Mouse (Mus musculus): ENCODE results near the gene Tsfm. TPM values are rescaled to one million over a fixed set of nuclear protein-coding genes. Genes with fewer than 3 reads are reported as not detected.

Tsfm gene
- polyA plus RNA-seq, 1 experiment from 2014 or later, result 96.4 TPM

- H3K4me2 ChIP-seq, result 0 out of 2 replicates have a peak overlapping the region, but pooled peaks have one; percentile 1
- H3K9ac ChIP-seq, result 0 out of 2 replicates have a peak overlapping the region, but pooled peaks have one; percentile 21
- H3K9me3 ChIP-seq (replicated peaks), result no peaks in the 10 kb centered on the region
- peaks cover 77% of the 10 kb centered on the region for H3K4me1 ChIP-seq
- no peak overlapping the region for H3K4me3 ChIP-seq (replicated peaks)
- H3K27ac ChIP-seq, result peak overlapping the region; percentile 87
- no peaks in the 10 kb centered on the region for H3K27me3 ChIP-seq
- WGBS, result 62% methylated on average over 5 of the region's 5 CpGs
- peaks cover 37% of the 10 kb centered on the region for H3K36me3 ChIP-seq
- ATAC-seq (replicated peaks; ENCODE audit: low FRiP score), result no peak
Measured at GRCm38 (mm10) chr10:126988513-126989165, 42.0 kb downstream of the Tsfm start.

- 0 out of 2 replicates have a peak overlapping the region, but pooled peaks have one; percentile 14 for H3K9ac ChIP-seq
- no peak for ATAC-seq (replicated peaks; ENCODE audit: low FRiP score)
- 55% methylated on average over 8 of the region's 8 CpGs for WGBS
Measured at GRCm38 (mm10) chr10:126987183-126988118, 43.2 kb downstream of the Tsfm start.

GRCm38 (mm10) chr10:126986541-126986961, 44.1 kb downstream of the Tsfm start:
- peak; percentile 73 for ATAC-seq (replicated peaks; ENCODE audit: low FRiP score)
- H3K9me3 ChIP-seq (replicated peaks), result no peaks in the 10 kb centered on the region
- peak overlapping the region; percentile 44 for H3K4me2 ChIP-seq
- no peaks in the 10 kb centered on the region for H3K27me3 ChIP-seq
- H3K27ac ChIP-seq, result peak overlapping the region; percentile 87
- H3K36me3 ChIP-seq, result peaks cover 16% of the 10 kb centered on the region
- 46% methylated on average over 4 of the region's 4 CpGs for WGBS
- H3K4me3 ChIP-seq (replicated peaks), result peak overlapping the region; percentile 8; the same call in 1 of the 2 replicates
- H3K9ac ChIP-seq, result no peak overlapping the region
- H3K4me1 ChIP-seq, result peaks cover 98% of the 10 kb centered on the region

More at GRCm38 (mm10) chr10:126987183-126988118, 43.2 kb downstream of the Tsfm start:
- Histone ChIP-seq H3K9me3 (replicated peaks) (no peaks in the 10 kb centered on the region), H3K27ac (peak overlapping the region; percentile 87), H3K36me3 (peaks cover 25% of the 10 kb centered on the region), H3K27me3 (no peaks in the 10 kb centered on the region), H3K4me1 (peaks cover 89% of the 10 kb centered on the region), H3K4me3 (replicated peaks) (peak overlapping the region; percentile 8; the same call in 1 of the 2 replicates), H3K4me2 (peak overlapping the region; percentile 44)

- H3K36me3 ChIP-seq, result peaks cover 7% of the 10 kb centered on the region; the same call in 1 of the 2 replicates
- H3K9me3 ChIP-seq (replicated peaks), result no peaks in the 10 kb centered on the region
- peaks cover 99% of the 10 kb centered on the region for H3K4me1 ChIP-seq
- H3K4me2 ChIP-seq, result peak overlapping the region; percentile 7; the same call in 1 of the 2 replicates
- 86% methylated on average over 9 of the region's 9 CpGs for WGBS
- no peak overlapping the region for H3K9ac ChIP-seq
- H3K4me3 ChIP-seq (replicated peaks), result no peak overlapping the region
- peak overlapping the region; percentile 87 for H3K27ac ChIP-seq
- ATAC-seq (replicated peaks; ENCODE audit: low FRiP score), result no peak
- no peaks in the 10 kb centered on the region for H3K27me3 ChIP-seq
Measured at GRCm38 (mm10) chr10:126985579-126985978, 45.1 kb downstream of the Tsfm start.

GRCm38 (mm10) chr10:126985127-126985526, 45.5 kb downstream of the Tsfm start:
- Histone ChIP-seq H3K27ac (peak overlapping the region; percentile 87), H3K4me3 (replicated peaks) (no peak overlapping the region), H3K36me3 (peaks cover 7% of the 10 kb centered on the region; the same call in 1 of the 2 replicates), H3K4me2 (peak overlapping the region; percentile 90; the same call in 1 of the 2 replicates), H3K9ac (no peak overlapping the region), H3K9me3 (replicated peaks) (no peaks in the 10 kb centered on the region), H3K4me1 (peaks cover 97% of the 10 kb centered on the region), H3K27me3 (no peaks in the 10 kb centered on the region)
- WGBS, result 72% methylated on average over 4 of the region's 4 CpGs
- ATAC-seq (replicated peaks; ENCODE audit: low FRiP score), result no peak

GRCm38 (mm10) chr10:126984189-126985004, 46.2 kb downstream of the Tsfm start:
- Histone ChIP-seq H3K9ac (peak overlapping the region; percentile 11; the same call in 1 of the 2 replicates), H3K27ac (peak overlapping the region; percentile 87), H3K27me3 (no peaks in the 10 kb centered on the region), H3K9me3 (replicated peaks) (no peaks in the 10 kb centered on the region), H3K4me3 (replicated peaks) (0 out of 2 replicates have a peak overlapping the region, but pooled peaks have one; percentile 90), H3K4me1 (peaks cover 90% of the 10 kb centered on the region), H3K36me3 (peaks cover 7% of the 10 kb centered on the region; the same call in 1 of the 2 replicates), H3K4me2 (peak overlapping the region; percentile 90)
- 30% methylated on average over 5 of the region's 5 CpGs for WGBS
- ATAC-seq (replicated peaks; ENCODE audit: low FRiP score), result no peak

GRCm38 (mm10) chr10:126983193-126983725, 47.4 kb downstream of the Tsfm start:
- WGBS, result 29% methylated on average over 14 of the region's 14 CpGs
- Histone ChIP-seq H3K9ac (0 out of 2 replicates have a peak overlapping the region, but pooled peaks have one; percentile 11), H3K27ac (peak overlapping the region; percentile 87)

GRCm38 (mm10) chr10:126981746-126982145, 48.9 kb downstream of the Tsfm start:
- no peak for ATAC-seq (replicated peaks; ENCODE audit: low FRiP score)
- Histone ChIP-seq H3K27me3 (no peaks in the 10 kb centered on the region), H3K4me1 (peaks cover 77% of the 10 kb centered on the region), H3K27ac (0 out of 2 replicates have a peak overlapping the region, but pooled peaks have one; percentile 4), H3K9ac (peak overlapping the region; percentile 38; the same call in 1 of the 2 replicates), H3K9me3 (replicated peaks) (no peaks in the 10 kb centered on the region), H3K4me2 (peak overlapping the region; percentile 90), H3K36me3 (no peaks in the 10 kb centered on the region), H3K4me3 (replicated peaks) (peak overlapping the region; percentile 90)
- WGBS, result 46% methylated on average over 3 of the region's 3 CpGs

More at GRCm38 (mm10) chr10:126983193-126983725, 47.4 kb downstream of the Tsfm start:
- Histone ChIP-seq H3K27me3 (no peaks in the 10 kb centered on the region), H3K9me3 (replicated peaks) (no peaks in the 10 kb centered on the region), H3K4me1 (peaks cover 79% of the 10 kb centered on the region), H3K4me3 (replicated peaks) (peak overlapping the region; percentile 90), H3K36me3 (0 out of 2 replicates have a peak, but pooled peaks cover 3% of the 10 kb centered on the region), H3K4me2 (peak overlapping the region; percentile 90)
- no peak for ATAC-seq (replicated peaks; ENCODE audit: low FRiP score)

GRCm38 (mm10) chr10:126980933-126981530, 49.6 kb downstream of the Tsfm start:
- Histone ChIP-seq H3K36me3 (no peaks in the 10 kb centered on the region), H3K9me3 (replicated peaks) (no peaks in the 10 kb centered on the region), H3K27me3 (no peaks in the 10 kb centered on the region), H3K4me3 (replicated peaks) (peak overlapping the region; percentile 90), H3K9ac (peak overlapping the region; percentile 94), H3K27ac (peak overlapping the region; percentile 100), H3K4me2 (peak overlapping the region; percentile 90), H3K4me1 (peaks cover 77% of the 10 kb centered on the region)
- no peak for ATAC-seq (replicated peaks; ENCODE audit: low FRiP score)
- WGBS, result 5% methylated on average over 11 of the region's 11 CpGs

- no peaks in the 10 kb centered on the region for H3K9me3 ChIP-seq (replicated peaks)
- no peaks in the 10 kb centered on the region for H3K36me3 ChIP-seq
- 0 out of 2 replicates have a peak, but pooled peaks have one; percentile 6 for ATAC-seq (replicated peaks; ENCODE audit: low FRiP score)
- H3K27ac ChIP-seq, result peak overlapping the region; percentile 100
- H3K27me3 ChIP-seq, result no peaks in the 10 kb centered on the region
- H3K9ac ChIP-seq, result peak overlapping the region; percentile 94
- peak overlapping the region; percentile 90 for H3K4me3 ChIP-seq (replicated peaks)
- under 1% methylated on average over 16 of the region's 16 CpGs for WGBS
- H3K4me2 ChIP-seq, result peak overlapping the region; percentile 90
- peaks cover 72% of the 10 kb centered on the region for H3K4me1 ChIP-seq
Measured at GRCm38 (mm10) chr10:126980221-126980932, 50.3 kb downstream of the Tsfm start.
